Mouse (Mus musculus) ES-Bruce4 (cell line): ENCODE data around the gene Vps52. TPM values are rescaled to one million over a fixed set of nuclear protein-coding genes. Genes with fewer than 3 reads are reported as not detected.

Experiments
- H3K27ac ChIP-seq: 2 replicates; pipeline ENCODE4 v1.5.1; 2012; ENCODE audit warnings: low read length, inconsistent platforms; ENCODE audit not compliant: insufficient read depth
- H3K27me3 ChIP-seq: 2 replicates; pipeline ENCODE4 v1.6.1; 2012; ENCODE audit warnings: mild to moderate bottlenecking, low read length, inconsistent platforms; ENCODE audit not compliant: control insufficient read depth, poor library complexity, insufficient read depth, severe bottlenecking
- H3K36me3 ChIP-seq: 2 replicates; pipeline ENCODE4 v1.6.1; 2012; ENCODE audit warnings: inconsistent platforms, mild to moderate bottlenecking, low read length, moderate library complexity; ENCODE audit not compliant: control insufficient read depth, poor library complexity, insufficient read depth, severe bottlenecking
- H3K4me1 ChIP-seq: one replicate; pipeline ENCODE4 v1.8.1; 2011; ENCODE audit warnings: low read length; ENCODE audit not compliant: control insufficient read depth, insufficient read depth
- H3K4me3 ChIP-seq: 2 replicates; pipeline ENCODE4 v1.5.1; 2011; ENCODE audit warnings: low read depth, mild to moderate bottlenecking, low read length
- H3K9ac ChIP-seq: 2 replicates; pipeline ENCODE4 v1.6.1; 2012; ENCODE audit warnings: low read depth, mild to moderate bottlenecking, inconsistent platforms; ENCODE audit not compliant: poor library complexity, severe bottlenecking
- H3K9me3 ChIP-seq: replicated peaks from 2 replicates; pipeline ENCODE4 v1.6.1; 2012; ENCODE audit warnings: mild to moderate bottlenecking, low read length, inconsistent platforms; ENCODE audit not compliant: control insufficient read depth, poor library complexity, insufficient read depth, severe bottlenecking
- CTCF ChIP-seq: IDR thresholded peaks from one replicate; pipeline ENCODE4 v1.8.1; 2011; ENCODE audit warnings: low read depth, low read length
- EP300 ChIP-seq: IDR thresholded peaks from 2 replicates; pipeline ENCODE4 v1.6.1; 2011; ENCODE audit warnings: low read depth, low read length; ENCODE audit not compliant: insufficient read depth
- POLR2A ChIP-seq: IDR thresholded peaks from one replicate; pipeline ENCODE4 v1.8.1; 2011; ENCODE audit warnings: low read length; ENCODE audit not compliant: insufficient read depth
- polyA plus RNA-seq: library from polyadenylated mRNA; stranded (reverse); fragments of >200 nt; gene quantifications from 2 replicates; pipeline ENCODE4 v1.2.4, GENCODE M21; 2011; ENCODE audit warnings: low read depth; ENCODE audit not compliant: missing spikeins, insufficient read depth, insufficient read length

Vps52 gene
- polyA plus RNA-seq, 1 experiment: 19.0 TPM

DNA sequence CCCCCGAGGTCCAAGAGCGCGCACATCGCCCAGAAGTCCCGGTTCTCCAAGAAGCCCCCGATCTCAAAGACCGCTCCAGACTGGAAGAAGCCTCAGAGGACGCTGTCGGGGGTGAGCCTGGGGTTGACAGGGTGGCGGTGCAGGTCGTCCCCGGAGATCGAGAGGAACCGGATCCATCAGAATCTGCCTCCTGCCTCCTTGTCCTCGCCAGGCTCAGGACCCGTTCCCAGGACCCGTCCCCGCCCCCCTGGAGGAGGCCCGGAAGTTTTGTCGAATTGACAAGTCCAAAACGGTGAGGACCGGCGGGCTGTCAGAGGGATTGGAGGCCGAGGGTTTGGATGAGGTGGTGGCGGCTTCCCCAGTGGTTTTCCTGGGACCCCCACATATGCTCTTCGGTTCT, 14.6 kb upstream of the Vps52 start:
- Histone ChIP-seq H3K4me3 (peak overlapping the region; percentile 91), H3K27me3 (no peaks in the 10 kb centered on the region), H3K4me1 (no peaks in the 10 kb centered on the region), H3K9me3 (no peaks in the 10 kb centered on the region), H3K36me3 (peaks cover 13% of the 10 kb centered on the region), H3K9ac (peak overlapping the region; percentile 77), H3K27ac (no peak overlapping the region)
- TF ChIP-seq CTCF: no peak
- no peak for TF ChIP-seq EP300
- TF ChIP-seq POLR2A: no peak

GRCm38 (mm10) chr17:33941381-33941780, 14.2 kb upstream of the Vps52 start:
- TF ChIP-seq EP300 (no peak), POLR2A (no peak), CTCF (no peak)
- H3K27ac ChIP-seq: no peak overlapping the region
- no peaks in the 10 kb centered on the region for H3K9me3 ChIP-seq
- H3K36me3 ChIP-seq: peaks cover 13% of the 10 kb centered on the region
- no peaks in the 10 kb centered on the region for H3K27me3 ChIP-seq
- peak overlapping the region; percentile 91 for H3K4me3 ChIP-seq
- no peaks in the 10 kb centered on the region for H3K4me1 ChIP-seq
- H3K9ac ChIP-seq: peak overlapping the region; percentile 77

DNA sequence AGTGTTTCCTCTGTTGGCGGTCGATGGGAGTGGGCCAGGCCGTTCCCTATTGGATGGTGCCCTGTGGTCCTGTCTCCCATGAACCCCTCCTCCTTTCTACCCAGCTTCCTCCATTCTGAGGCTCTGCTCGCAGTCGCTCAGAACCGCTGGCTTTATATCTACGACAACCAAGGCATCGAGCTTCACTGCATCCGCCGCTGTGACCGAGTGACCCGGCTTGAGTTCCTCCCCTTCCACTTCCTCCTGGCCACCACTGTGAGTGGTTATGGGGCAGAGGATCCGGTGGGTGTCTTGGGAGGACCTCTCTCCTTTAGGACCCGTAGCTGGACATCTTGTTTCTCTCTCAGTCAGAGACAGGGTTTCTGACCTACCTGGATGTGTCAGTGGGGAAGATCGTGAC, 12.2 kb upstream of the Vps52 start:
- Histone ChIP-seq H3K4me1 (no peaks in the 10 kb centered on the region), H3K36me3 (peaks cover 7% of the 10 kb centered on the region; the same call in 1 of the 2 replicates), H3K9ac (no peak overlapping the region), H3K9me3 (no peaks in the 10 kb centered on the region), H3K4me3 (no peak overlapping the region), H3K27ac (no peak overlapping the region), H3K27me3 (no peaks in the 10 kb centered on the region)
- TF ChIP-seq CTCF (no peak), POLR2A (no peak), EP300 (no peak)

DNA sequence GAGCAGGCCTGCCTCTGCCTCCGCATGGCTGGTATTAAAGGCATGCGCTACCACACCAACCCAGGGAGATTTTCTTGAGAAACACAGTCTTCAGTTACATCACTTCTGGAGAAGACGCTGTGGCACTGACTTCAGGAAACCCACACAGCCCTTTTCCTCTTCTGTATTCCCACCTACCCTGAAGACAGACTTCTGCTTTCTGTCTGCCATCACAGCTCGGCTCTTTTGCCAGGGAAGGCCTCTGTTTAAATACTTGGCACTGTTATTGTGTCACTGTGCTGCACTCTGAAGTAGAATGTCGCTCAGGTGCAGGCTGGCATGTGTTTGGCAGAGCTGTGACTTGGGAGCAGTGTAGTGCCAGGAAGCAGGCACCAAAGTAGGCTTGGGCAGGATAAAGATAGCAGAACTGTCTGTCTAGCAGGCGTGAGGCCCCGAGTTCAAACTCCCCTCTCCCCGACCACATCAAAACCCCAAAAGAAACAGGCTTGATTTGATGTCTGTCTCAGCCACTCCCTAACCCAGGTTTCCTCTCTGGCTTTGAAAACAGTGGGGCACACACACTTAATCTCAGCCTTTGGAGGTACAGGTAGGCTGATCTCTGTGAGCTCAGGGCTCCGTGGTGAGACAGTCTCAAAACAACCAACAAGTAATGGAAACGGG, 8.1 kb upstream of the Vps52 start:
- Histone ChIP-seq H3K9me3 (no peaks in the 10 kb centered on the region), H3K27ac (no peak overlapping the region), H3K36me3 (peaks cover 18% of the 10 kb centered on the region), H3K9ac (no peak overlapping the region), H3K4me1 (no peaks in the 10 kb centered on the region), H3K27me3 (no peaks in the 10 kb centered on the region), H3K4me3 (no peak overlapping the region)
- TF ChIP-seq POLR2A (no peak), CTCF (no peak), EP300 (no peak)

DNA sequence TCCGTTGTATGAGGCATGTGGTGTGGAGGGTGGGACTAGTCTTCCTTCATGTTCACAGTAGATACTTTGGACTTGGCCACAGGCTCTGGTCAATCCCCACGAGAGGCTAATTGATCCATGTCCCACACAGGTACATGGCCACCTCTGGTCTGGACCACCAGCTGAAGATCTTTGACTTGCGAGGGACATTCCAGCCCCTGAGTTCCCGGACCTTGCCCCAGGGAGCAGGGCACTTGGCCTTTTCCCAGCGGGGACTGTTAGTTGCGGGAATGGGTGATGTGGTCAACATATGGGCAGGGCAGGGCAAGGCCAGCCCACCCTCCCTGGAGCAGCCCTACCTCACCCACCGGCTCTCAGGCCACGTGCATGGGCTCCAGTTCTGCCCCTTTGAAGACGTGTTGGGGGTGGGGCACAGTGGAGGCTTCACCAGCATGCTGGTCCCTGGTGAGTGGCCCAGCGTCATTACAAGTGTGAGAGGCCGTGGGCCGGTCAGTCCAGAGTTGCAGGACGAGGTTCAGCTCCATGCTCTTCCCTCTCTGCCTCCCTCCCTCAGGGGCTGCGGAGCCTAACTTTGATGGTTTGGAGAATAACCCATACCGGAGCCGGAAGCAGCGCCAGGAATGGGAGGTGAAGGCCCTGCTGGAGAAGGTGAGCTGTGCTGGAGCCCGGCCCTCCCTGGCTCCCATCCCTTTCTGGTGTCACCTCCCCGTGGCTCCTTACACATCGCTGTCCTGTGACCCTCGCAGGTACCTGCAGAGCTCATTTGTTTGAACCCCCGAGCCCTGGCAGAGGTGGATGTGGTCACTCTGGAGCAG, 7.3 kb upstream of the Vps52 start:
- peaks cover 19% of the 10 kb centered on the region for H3K36me3 ChIP-seq
- no peak overlapping the region for H3K4me3 ChIP-seq
- H3K27me3 ChIP-seq: no peaks in the 10 kb centered on the region
- no peak overlapping the region for H3K9ac ChIP-seq
- H3K27ac ChIP-seq: no peak overlapping the region
- TF ChIP-seq EP300: no peak
- TF ChIP-seq POLR2A: no peak
- no peak for TF ChIP-seq CTCF
- no peaks in the 10 kb centered on the region for H3K9me3 ChIP-seq
- H3K4me1 ChIP-seq: no peaks in the 10 kb centered on the region
